Mouse (Mus musculus) liver, embryonic 14.5 days (tissue): ENCODE results near the gene Ptpn4. TPM values are rescaled to one million over a fixed set of nuclear protein-coding genes. Genes with fewer than 3 reads are reported as not detected.

Experiments used
- ATAC-seq: fragments of 200-750 bp; cut with Nextera tagmentation; 2 replicates; pipeline ENCODE4 v1.8.0; 2017; ENCODE audit warnings: moderate number of reproducible peaks, mild to moderate bottlenecking, moderate library complexity; ENCODE audit not compliant: insufficient read depth
- DNase-seq, 3 experiments: peaks; one replicate each; pipeline ENCODE4 v3.0.0-alpha.2; 2012 to 2013; ENCODE audit warnings: low read depth in 3 of 3, low spot score in 3 of 3
- H3K27ac ChIP-seq: fragments of 300-500 bp; sonication (generic); 2 replicates; pipeline ENCODE4 v1.5.1; 2014; ENCODE audit warnings: moderate library complexity, mild to moderate bottlenecking, control low read depth, inconsistent platforms
- H3K27me3 ChIP-seq: fragments of 300-500 bp; sonication (generic); 2 replicates; pipeline ENCODE4 v1.6.1; 2014; ENCODE audit warnings: mild to moderate bottlenecking, low read length, moderate library complexity; ENCODE audit not compliant: control insufficient read depth, insufficient read depth
- H3K36me3 ChIP-seq: fragments of 300-500 bp; sonication (generic); replicated peaks from 2 replicates; pipeline ENCODE4 v1.6.1; 2014; ENCODE audit warnings: low read depth; ENCODE audit not compliant: control insufficient read depth, insufficient read depth
- H3K4me1 ChIP-seq, 2 experiments: fragments of 200-500 bp in 1 of 2; fragments of 300-500 bp in 1 of 2; sonication (generic) in 1 of 2; replicated peaks; 2 replicates each; pipeline ENCODE4 v1.6.1; 2012 to 2014; ENCODE audit warnings: antibody characterized with exemption in 1 of 2, inconsistent platforms in 1 of 2, low read length in 1 of 2; ENCODE audit not compliant: control insufficient read depth in 2 of 2, insufficient read depth in 2 of 2
- H3K4me2 ChIP-seq: fragments of 300-500 bp; sonication (generic); 2 replicates; pipeline ENCODE4 v1.6.1; 2014; ENCODE audit warnings: low read depth, mild to moderate bottlenecking, control low read depth, moderate library complexity
- H3K4me3 ChIP-seq, 2 experiments: fragments of 200-500 bp in 1 of 2; fragments of 300-500 bp in 1 of 2; sonication (generic) in 1 of 2; 2 replicates each; pipeline ENCODE4 v1.5.1; 2012 to 2014; ENCODE audit warnings: low read depth in 2 of 2, low read length in 2 of 2, mild to moderate bottlenecking in 2 of 2, control low read depth in 1 of 2, inconsistent platforms in 1 of 2, moderate library complexity in 1 of 2; ENCODE audit not compliant: insufficient read depth in 1 of 2
- H3K9ac ChIP-seq: fragments of 300-500 bp; sonication (generic); replicated peaks from 2 replicates; pipeline ENCODE4 v1.6.1; 2014; ENCODE audit warnings: mild to moderate bottlenecking, control low read depth, moderate library complexity
- H3K9me3 ChIP-seq: fragments of 300-500 bp; sonication (generic); 2 replicates; pipeline ENCODE4 v1.6.1; 2016; ENCODE audit warnings: low read length, mixed read lengths; ENCODE audit not compliant: control insufficient read depth
- CTCF ChIP-seq: IDR thresholded peaks from 2 replicates; pipeline ENCODE4 v1.5.1; 2016; ENCODE audit warnings: antibody characterized with exemption, low read depth, control low read depth
- EP300 ChIP-seq: IDR thresholded peaks from 2 replicates; pipeline ENCODE4 v1.6.1; 2016; ENCODE audit warnings: antibody characterized with exemption, low read depth
- WGBS: fragments of 180-500 bp; shearing (Covaris S2); extraction: QIAGEN DNeasy Blood & Tissue Kit; methylation state at CpG from one replicate; pipeline ENCODE4 v1.1.7; 2014; ENCODE audit not compliant: insufficient replicate concordance; 5-methylcytosine and 5-hydroxymethylcytosine counted together
- polyA plus RNA-seq, 2 experiments: library from polyadenylated mRNA; depleted of rRNA in 1 of 2; stranded (reverse) in 1 of 2; unstranded in 1 of 2; fragments of >200 nt; fragmentation: Nextera tagmentation in 1 of 2; extraction: Ambion mirVana in 1 of 2; gene quantifications; 2 replicates each; pipeline versions ENCODE4 v1.2.1 to v1.2.3; 2012 to 2014

The Ptpn4 gene
- polyA plus RNA-seq, 2 experiments, result 1.2 to 1.8 TPM

DNA sequence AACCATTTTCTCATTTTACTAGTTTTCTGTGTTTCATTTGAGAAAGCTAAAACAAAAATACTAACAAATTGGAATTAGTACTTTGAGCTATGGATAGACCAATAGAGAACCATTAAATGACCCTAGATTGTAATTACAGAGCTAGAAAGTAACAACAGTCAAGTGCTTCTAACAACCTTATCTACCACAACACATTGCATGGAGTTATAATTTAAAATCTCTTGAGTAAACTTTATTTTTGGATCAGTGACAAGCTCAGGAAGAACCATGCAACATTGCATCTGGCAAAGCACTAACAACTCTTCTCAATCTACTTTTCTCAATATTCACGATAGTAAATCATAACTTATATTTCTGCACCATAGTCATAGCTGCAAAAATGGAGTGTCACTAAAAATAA lies 29.7 kb downstream of the Ptpn4 start:
- WGBS, result 78% methylated on average over 1 of the region's 1 CpGs
- TF ChIP-seq CTCF, result no peak
- TF ChIP-seq EP300, result no peak

GRCm38 (mm10) chr1:119805984-119806383 lies 31.4 kb downstream of the Ptpn4 start:
- WGBS, result 86% methylated on average over 2 of the region's 2 CpGs
- Histone ChIP-seq H3K27me3 (no peaks in the 10 kb centered on the region), H3K36me3 (no peaks in the 10 kb centered on the region), H3K4me2 (no peak overlapping the region), H3K4me3 (no peak overlapping the region), H3K4me1 (peaks cover 0 to 1% of the 10 kb centered on the region in 2 experiments; a peak in 1 of 4 replicates), H3K9ac (no peak overlapping the region), H3K9me3 (no peaks in the 10 kb centered on the region), H3K27ac (no peak overlapping the region)
- DNase-seq, result no peak
- TF ChIP-seq EP300, result no peak
- no peak for TF ChIP-seq CTCF
- ATAC-seq, result no peak

More for the DNA sequence above, 29.7 kb downstream of the Ptpn4 start:
- no peaks in the 10 kb centered on the region for H3K36me3 ChIP-seq
- ATAC-seq, result no peak
- H3K4me3 ChIP-seq, result no peak overlapping the region
- H3K9ac ChIP-seq, result no peak overlapping the region
- no peak overlapping the region for H3K4me2 ChIP-seq
- peaks cover 0 to 1% of the 10 kb centered on the region in 2 experiments; a peak in 1 of 4 replicates for H3K4me1 ChIP-seq
- H3K9me3 ChIP-seq, result no peaks in the 10 kb centered on the region
- DNase-seq, result no peak
- no peaks in the 10 kb centered on the region for H3K27me3 ChIP-seq
- no peak overlapping the region for H3K27ac ChIP-seq

GRCm38 (mm10) chr1:119804586-119804985 lies 32.8 kb downstream of the Ptpn4 start:
- TF ChIP-seq EP300, result no peak
- TF ChIP-seq CTCF, result no peak
- no peak for DNase-seq
- Histone ChIP-seq H3K27me3 (no peaks in the 10 kb centered on the region), H3K4me2 (no peak overlapping the region), H3K9ac (no peak overlapping the region), H3K9me3 (no peaks in the 10 kb centered on the region), H3K27ac (no peak overlapping the region), H3K4me1 (peaks cover 0 to 1% of the 10 kb centered on the region in 2 experiments; a peak in 1 of 4 replicates), H3K4me3 (no peak overlapping the region), H3K36me3 (no peaks in the 10 kb centered on the region)
- no peak for ATAC-seq
- WGBS, result 22% methylated on average over 1 of the region's 1 CpGs

- DNase-seq (no peak), ATAC-seq (no peak)
- no peak overlapping the region for H3K4me2 ChIP-seq
- H3K27ac ChIP-seq, result no peak overlapping the region
- no peak for TF ChIP-seq EP300
- H3K36me3 ChIP-seq, result no peaks in the 10 kb centered on the region
- no peak overlapping the region for H3K9ac ChIP-seq
- no peak overlapping the region for H3K4me3 ChIP-seq
- no peaks in the 10 kb centered on the region for H3K4me1 ChIP-seq
- no peaks in the 10 kb centered on the region for H3K9me3 ChIP-seq
- no peaks in the 10 kb centered on the region for H3K27me3 ChIP-seq
These were observed 42.2 kb downstream of the Ptpn4 start for GRCm38 (mm10) chr1:119795174-119795573.

DNA sequence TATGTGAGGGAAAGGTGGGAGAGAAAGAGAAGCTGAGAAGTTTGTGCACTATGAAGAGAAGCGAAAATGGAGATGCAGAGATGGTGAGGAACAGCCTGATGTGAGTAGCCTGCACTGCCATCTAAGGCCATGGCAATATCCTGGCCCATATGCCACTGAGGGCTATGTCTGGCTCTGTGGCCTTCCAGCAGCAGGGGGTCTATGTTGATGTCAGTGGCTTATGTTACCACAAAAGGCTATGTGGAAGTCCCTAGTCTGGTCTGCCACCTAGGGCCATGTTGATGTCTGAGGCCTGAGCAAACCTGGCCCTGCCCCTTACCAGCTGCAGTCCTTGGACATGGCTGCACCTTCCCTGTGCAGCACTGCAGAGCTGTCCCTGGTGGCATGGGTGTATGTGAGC lies 43.1 kb downstream of the Ptpn4 start:
- H3K27ac ChIP-seq, result no peak overlapping the region
- no peak overlapping the region for H3K4me3 ChIP-seq
- WGBS, result 68% methylated on average over 1 of the region's 1 CpGs
- DNase-seq, result no peak
- no peaks in the 10 kb centered on the region for H3K9me3 ChIP-seq
- no peak for ATAC-seq
- no peak overlapping the region for H3K4me2 ChIP-seq
- no peaks in the 10 kb centered on the region for H3K4me1 ChIP-seq
- no peaks in the 10 kb centered on the region for H3K36me3 ChIP-seq
- no peaks in the 10 kb centered on the region for H3K27me3 ChIP-seq
- H3K9ac ChIP-seq, result no peak overlapping the region
- TF ChIP-seq EP300, result no peak
- no peak for TF ChIP-seq CTCF

GRCm38 (mm10) chr1:119790616-119791015 lies 46.8 kb downstream of the Ptpn4 start:
- Histone ChIP-seq H3K9me3 (no peaks in the 10 kb centered on the region), H3K4me3 (no peak overlapping the region), H3K27me3 (no peaks in the 10 kb centered on the region), H3K27ac (no peak overlapping the region), H3K4me1 (no peaks in the 10 kb centered on the region), H3K4me2 (no peak overlapping the region), H3K9ac (no peak overlapping the region), H3K36me3 (no peaks in the 10 kb centered on the region)
- WGBS, result 60% methylated on average over 1 of the region's 1 CpGs
- TF ChIP-seq EP300, result no peak
- TF ChIP-seq CTCF, result no peak
- ATAC-seq, result no peak
- DNase-seq, result no peak
